Mouse (Mus musculus): Measurements from ENCODE around the gene Cdc26.
A peak's percentile ranks its signal among the peaks of the same experiment; 100 is the strongest.

The Cdc26 gene

GRCm38 (mm10) chr4:62361571-62361970, 46.9 kb downstream of the Cdc26 start:
- DNase-seq (ENCODE audit: low spot score): no peak

- DNase-seq (ENCODE audit: low spot score): no peak
Observed at GRCm38 (mm10) chr4:62360805-62361455, 47.5 kb downstream of the Cdc26 start.

DNA sequence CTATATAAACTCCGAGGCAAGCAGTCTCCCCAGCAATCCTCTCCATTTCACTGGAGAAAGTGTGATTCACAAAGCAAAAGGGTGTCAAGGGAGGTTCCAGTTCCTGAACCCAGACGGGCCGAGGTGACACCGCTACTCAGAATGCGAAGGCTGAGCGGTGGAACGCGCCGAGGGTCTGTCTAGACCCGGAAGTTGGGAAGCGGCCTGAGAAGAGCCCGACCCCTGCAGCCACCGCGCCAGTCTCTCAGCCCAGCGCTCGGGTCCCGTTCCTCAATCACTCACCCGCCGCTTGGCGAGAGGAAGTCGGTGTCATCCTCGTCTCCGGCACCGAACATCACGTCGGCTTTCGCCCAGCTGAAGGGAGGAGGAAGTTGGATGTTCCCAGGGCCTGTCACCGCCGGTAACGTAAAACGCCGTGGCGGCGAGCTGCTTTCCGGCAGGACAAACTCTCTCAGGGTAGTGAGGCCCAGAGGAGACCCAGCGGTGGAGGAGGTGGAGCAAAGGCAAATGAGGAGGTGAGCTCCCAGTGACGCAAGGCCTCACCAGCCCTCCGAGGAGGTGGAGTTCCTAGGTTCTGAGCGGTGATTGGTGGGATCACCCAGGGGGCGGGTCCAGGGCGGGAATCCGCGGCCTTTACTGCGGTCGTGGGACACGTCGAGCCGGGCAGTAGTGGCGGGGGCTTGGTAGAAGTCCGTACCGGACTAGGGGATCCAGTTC, 48.2 kb downstream of the Cdc26 start, which contains the start of the genes Fkbp15 and Slc31a1:
Gene Fkbp15 (minus strand): TSS at position 461 of the 717 bp plus-strand sequence.
Gene Slc31a1 (plus strand): TSS at position 640 of the 717 bp plus-strand sequence.
- DNase-seq (ENCODE audit: low spot score): peak; percentile 92

DNA sequence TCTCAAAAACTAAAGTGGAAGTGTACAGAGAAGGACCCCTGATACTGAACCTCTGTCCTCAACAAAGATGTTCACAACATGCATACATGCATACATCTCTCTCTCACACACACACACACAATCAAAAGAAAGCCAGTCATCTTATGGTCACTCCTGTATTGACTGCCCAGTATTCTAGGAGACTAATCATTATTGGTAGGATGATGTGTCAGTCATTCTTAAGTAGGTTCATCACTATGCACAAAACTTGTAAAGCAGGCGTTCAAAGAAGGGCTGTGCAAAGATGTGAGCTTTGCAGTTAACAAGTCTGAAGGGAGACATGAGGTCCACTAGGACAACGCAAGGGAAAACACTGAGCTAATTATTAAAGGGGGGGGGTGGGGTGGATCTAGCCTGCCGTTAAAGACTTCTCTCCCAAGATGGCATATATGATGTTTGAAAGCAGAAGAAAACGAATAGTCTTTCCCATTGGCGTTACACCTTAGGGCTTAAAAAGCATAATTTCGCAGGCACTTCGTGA, 49.1 kb downstream of the Cdc26 start:
- no peak for DNase-seq (ENCODE audit: low spot score)

GRCm38 (mm10) chr4:62357631-62358148, 50.8 kb downstream of the Cdc26 start:
- DNase-seq (ENCODE audit: low spot score): no peak

DNA sequence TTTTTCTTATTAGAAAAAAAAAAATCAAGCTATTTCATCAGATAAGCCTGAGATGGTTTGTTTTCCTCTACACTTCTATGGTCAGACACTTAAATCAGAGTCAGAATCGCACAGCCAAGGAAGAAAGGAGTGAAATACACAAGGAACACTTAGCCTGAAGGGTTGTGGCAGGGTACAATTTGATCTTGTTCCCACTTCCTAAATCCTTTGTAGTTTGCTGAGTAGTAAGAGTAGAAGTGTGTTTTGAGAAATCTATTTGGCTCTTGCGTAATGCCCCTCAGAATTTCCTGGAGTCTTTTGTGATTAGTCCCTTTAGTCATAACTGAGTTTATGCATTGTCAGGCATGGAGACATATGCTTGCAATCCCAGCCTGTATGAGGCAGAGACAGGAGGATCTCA, 59.1 kb downstream of the Cdc26 start:
- no peak for DNase-seq (ENCODE audit: low spot score)

DNA sequence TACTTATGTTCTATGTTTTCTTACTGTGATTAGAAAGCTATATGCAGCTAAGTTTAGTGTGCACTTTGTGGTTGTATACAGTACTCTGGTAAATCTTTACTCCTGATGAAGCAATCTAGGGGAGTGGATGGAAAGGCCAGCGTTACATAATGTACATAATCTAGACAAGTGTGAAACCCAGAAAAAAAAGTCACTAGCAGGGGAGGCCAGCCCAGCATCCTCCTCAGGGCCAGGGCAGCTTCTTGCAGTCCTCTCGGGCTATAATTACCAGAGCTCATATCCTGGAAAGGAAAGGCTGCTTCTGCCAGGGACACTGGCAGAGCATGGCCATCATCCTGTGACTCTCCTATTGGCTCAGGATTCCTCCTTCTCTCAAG, 60.1 kb downstream of the Cdc26 start:
- DNase-seq (ENCODE audit: low spot score): no peak

GRCm38 (mm10) chr4:62347605-62348328, 60.7 kb downstream of the Cdc26 start:
- DNase-seq (ENCODE audit: low spot score): no peak

- DNase-seq (ENCODE audit: low spot score): no peak
Observed at GRCm38 (mm10) chr4:62345827-62346226, 62.6 kb downstream of the Cdc26 start.

DNA sequence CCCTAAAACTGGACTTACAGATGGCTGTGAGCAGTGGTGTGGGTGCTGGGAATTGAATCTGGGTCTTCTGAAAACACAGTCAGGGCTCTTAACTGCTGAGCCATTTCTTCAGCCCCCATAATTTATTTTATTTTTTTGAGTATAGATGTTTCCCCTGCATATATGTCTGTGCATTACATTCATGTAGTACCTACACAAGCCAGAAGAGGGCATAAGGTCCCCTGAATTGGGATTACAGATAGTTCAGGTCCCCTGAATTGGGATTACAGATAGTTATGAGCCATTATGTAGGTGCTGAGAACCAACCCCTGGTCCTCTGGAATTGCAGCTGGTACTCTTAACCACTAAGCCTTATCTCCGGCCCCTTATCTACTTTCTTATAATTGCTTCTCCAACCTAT, 64.4 kb downstream of the Cdc26 start:
- DNase-seq (ENCODE audit: low spot score): no peak

DNA sequence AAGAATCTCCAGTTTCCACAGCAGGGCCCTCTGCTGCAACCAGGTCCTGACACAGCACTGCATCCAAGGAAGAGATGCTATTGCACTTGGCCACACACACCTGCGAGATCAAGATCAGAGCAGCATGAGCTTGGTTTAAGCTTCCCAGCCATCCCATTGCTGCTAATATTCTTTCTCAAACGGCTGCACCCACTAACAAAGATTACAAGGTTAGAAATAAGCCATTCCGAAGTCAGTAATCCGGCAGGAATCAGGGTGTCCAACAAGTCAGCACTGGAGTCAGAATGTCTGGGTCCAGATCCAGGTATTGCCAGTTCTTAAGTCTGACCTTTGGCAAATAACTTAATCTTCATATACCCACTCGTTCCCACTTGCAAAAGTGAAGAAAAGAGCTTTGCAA, 69.9 kb downstream of the Cdc26 start:
- no peak for DNase-seq (ENCODE audit: low spot score)

Data from layer of hippocampus, adult 9-10 months (tissue).